Mouse (Mus musculus): ENCODE measurements at regions not wholly inside any gene's neighbourhood (a gene's known extent, or its start where the extent isn't known, plus 50 kb on each side); places are given as distances from the start of the nearest gene placed in this dataset.

DNA sequence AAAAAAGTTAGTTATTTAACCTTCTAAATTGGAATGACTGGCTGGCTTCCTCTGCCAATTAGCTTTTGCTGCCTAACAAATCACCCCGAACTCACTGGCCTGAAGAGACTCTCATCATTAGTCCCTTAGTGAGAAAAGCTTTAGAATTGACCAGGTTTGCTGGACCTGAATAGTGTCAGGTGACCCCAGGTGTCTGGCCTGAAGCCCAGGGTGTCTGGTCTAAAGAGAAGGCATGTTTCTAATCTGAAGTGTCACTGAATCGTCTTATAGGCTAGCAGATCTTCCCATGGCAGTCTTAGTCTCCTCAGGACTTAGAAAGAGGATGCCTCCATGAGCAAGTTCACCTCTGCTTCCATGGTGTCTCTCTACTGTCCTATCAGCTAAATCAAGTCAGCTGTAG lies 112.0 kb upstream of the Smarca2 start:
- no peak for DNase-seq (ENCODE audit: low read depth, low spot score)
- Histone ChIP-seq H3K27ac (ENCODE audit: control insufficient read depth, low read depth, low read length) (no peak overlapping the region), H3K36me3 (ENCODE audit: control insufficient read depth in 1 of 2, insufficient read depth in 2 of 2, low read length in 2 of 2) (no peaks in the 10 kb centered on the region), H3K9ac (ENCODE audit: control insufficient read depth, low read depth, low read length, poor library complexity, severe bottlenecking) (no peak overlapping the region), H3K4me1 (ENCODE audit: control insufficient read depth in 1 of 2, insufficient read depth in 2 of 2, low read length in 2 of 2) (no peaks in the 10 kb centered on the region), H3K27me3 (ENCODE audit: control insufficient read depth in 1 of 2, insufficient read depth in 2 of 2, low read length in 2 of 2) (no peaks in the 10 kb centered on the region), H3K4me3 (ENCODE audit: control insufficient read depth in 1 of 2, insufficient read depth in 1 of 2, low read depth in 2 of 2, low read length in 2 of 2) (no peak overlapping the region), H3K9me3 (replicated peaks; ENCODE audit: insufficient read depth, low read length) (no peaks in the 10 kb centered on the region), H3K79me2 (ENCODE audit: control insufficient read depth, insufficient read depth, low read length, poor library complexity) (no peaks in the 10 kb centered on the region)
- no peak for TF ChIP-seq UBTF (IDR thresholded peaks at IDR 0.05; ENCODE audit: borderline replicate concordance, insufficient read depth, low read depth, low read length)
- TF ChIP-seq RCOR1 (IDR thresholded peaks at IDR 0.05; ENCODE audit: low read depth, low read length), result no peak
- TF ChIP-seq NELFE (IDR thresholded peaks at IDR 0.05; ENCODE audit: low read depth, low read length), result no peak
- no peak for TF ChIP-seq CHD2 (IDR thresholded peaks at IDR 0.05; ENCODE audit: low read length)
- TF ChIP-seq POLR2AphosphoS5 (IDR thresholded peaks at IDR 0.05; ENCODE audit: borderline replicate concordance, low read depth, low read length), result no peak
- TF ChIP-seq EP300 (IDR thresholded peaks at IDR 0.05; ENCODE audit: low read depth in 1 of 2, low read length in 2 of 2), result no peak
- TF ChIP-seq POLR2A (IDR thresholded peaks at IDR 0.05; ENCODE audit: control insufficient read depth in 1 of 2, insufficient read depth in 1 of 2, low read depth in 1 of 2, low read length in 2 of 2, poor library complexity in 1 of 2), result no peak
- TF ChIP-seq ZC3H11A (IDR thresholded peaks at IDR 0.05; ENCODE audit: low read depth, low read length), result no peak
- TF ChIP-seq ZNF384 (IDR thresholded peaks at IDR 0.05; ENCODE audit: low read depth, low read length), result no peak
- no peak for TF ChIP-seq JUND (IDR thresholded peaks at IDR 0.05; ENCODE audit: low read depth, low read length)
- no peak for TF ChIP-seq TCF12 (IDR thresholded peaks at IDR 0.05; ENCODE audit: low read depth, low read length)
- TF ChIP-seq E2F4 (IDR thresholded peaks at IDR 0.05; ENCODE audit: borderline replicate concordance, low read depth, low read length), result no peak
- no peak for TF ChIP-seq MAFK (IDR thresholded peaks at IDR 0.05; ENCODE audit: borderline replicate concordance, low read depth, low read length)
- no peak for TF ChIP-seq MYB (IDR thresholded peaks at IDR 0.05; ENCODE audit: low read depth, low read length)
- TF ChIP-seq MAZ (IDR thresholded peaks at IDR 0.05; ENCODE audit: low read depth, low read length), result no peak
- no peak for TF ChIP-seq ZKSCAN1 (IDR thresholded peaks at IDR 0.05; ENCODE audit: low read depth, low read length)
- TF ChIP-seq ELF1 (IDR thresholded peaks at IDR 0.05; ENCODE audit: low read depth, low read length), result no peak
- TF ChIP-seq SMC3 (IDR thresholded peaks at IDR 0.05; ENCODE audit: low read depth, low read length), result no peak
- no peak for TF ChIP-seq SIN3A (IDR thresholded peaks at IDR 0.05; ENCODE audit: low read length)

DNA sequence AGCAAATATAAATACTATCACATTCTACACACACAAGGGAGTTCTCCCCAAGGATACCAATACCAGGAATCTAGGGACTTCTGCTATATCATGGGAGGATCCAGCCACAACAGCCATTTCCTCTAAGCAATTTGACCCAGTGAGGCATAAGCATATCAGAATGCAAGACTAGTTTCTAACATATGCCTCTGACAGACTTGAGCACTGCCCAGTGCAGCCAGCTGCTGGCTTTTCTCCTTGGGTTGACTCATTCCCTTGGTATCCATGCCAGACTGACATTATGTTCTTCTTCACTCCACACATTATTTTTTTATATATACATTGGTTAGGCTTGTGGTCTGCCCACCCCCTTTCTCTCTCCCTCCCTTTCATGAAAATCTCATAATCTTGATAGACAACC lies 103.8 kb upstream of the Smarca2 start:
- Histone ChIP-seq H3K27me3 (ENCODE audit: control insufficient read depth in 1 of 2, insufficient read depth in 2 of 2, low read length in 2 of 2) (no peaks in the 10 kb centered on the region), H3K36me3 (ENCODE audit: control insufficient read depth in 1 of 2, insufficient read depth in 2 of 2, low read length in 2 of 2) (no peaks in the 10 kb centered on the region), H3K4me1 (ENCODE audit: control insufficient read depth in 1 of 2, insufficient read depth in 2 of 2, low read length in 2 of 2) (no peaks in the 10 kb centered on the region)

More for the DNA sequence above, 103.8 kb upstream of the Smarca2 start:
- no peak overlapping the region for H3K4me3 ChIP-seq (ENCODE audit: control insufficient read depth in 1 of 2, insufficient read depth in 1 of 2, low read depth in 2 of 2, low read length in 2 of 2)
- H3K79me2 ChIP-seq (ENCODE audit: control insufficient read depth, insufficient read depth, low read length, poor library complexity), result no peaks in the 10 kb centered on the region
- no peak overlapping the region for H3K9ac ChIP-seq (ENCODE audit: control insufficient read depth, low read depth, low read length, poor library complexity, severe bottlenecking)
- no peak overlapping the region for H3K27ac ChIP-seq (ENCODE audit: control insufficient read depth, low read depth, low read length)
- no peaks in the 10 kb centered on the region for H3K9me3 ChIP-seq (replicated peaks; ENCODE audit: insufficient read depth, low read length)
- TF ChIP-seq BHLHE40 (IDR thresholded peaks at IDR 0.05; ENCODE audit: borderline replicate concordance, low read depth, low read length) (no peak), ETS1 (IDR thresholded peaks at IDR 0.05; ENCODE audit: low read depth, low read length) (no peak), MYC (IDR thresholded peaks at IDR 0.05; ENCODE audit: low read depth, low read length) (no peak), NELFE (IDR thresholded peaks at IDR 0.05; ENCODE audit: low read depth, low read length) (no peak), POLR2AphosphoS5 (IDR thresholded peaks at IDR 0.05; ENCODE audit: borderline replicate concordance, low read depth, low read length) (no peak), HCFC1 (IDR thresholded peaks at IDR 0.05; ENCODE audit: low read depth, low read length) (no peak), RAD21 (IDR thresholded peaks at IDR 0.05; ENCODE audit: low read depth, low read length) (no peak), USF1 (IDR thresholded peaks at IDR 0.05; ENCODE audit: low read depth, low read length) (no peak), UBTF (IDR thresholded peaks at IDR 0.05; ENCODE audit: borderline replicate concordance, insufficient read depth, low read depth, low read length) (no peak), CHD1 (IDR thresholded peaks at IDR 0.05; ENCODE audit: low read depth, low read length) (no peak), KAT2A (conservative IDR thresholded peaks at IDR 0.05; ENCODE audit: low read depth, low read length) (no peak), NRF1 (IDR thresholded peaks at IDR 0.05; ENCODE audit: insufficient read depth, low read depth, low read length, poor library complexity, severe bottlenecking) (no peak), TAL1 (IDR thresholded peaks at IDR 0.05; ENCODE audit: low read length) (no peak)
- no peak for DNase-seq (ENCODE audit: low read depth, low spot score)
